Mouse (Mus musculus) lung, postnatal 0 days (tissue): ENCODE measurements at regions not wholly inside any gene's neighbourhood (a gene's known extent, or its start where the extent isn't known, plus 50 kb on each side); places are given as distances from the start of the nearest gene placed in this dataset.

Experiments
- ATAC-seq: fragments of 200-750 bp; cut with Nextera tagmentation; 2 replicates; pipeline ENCODE4 v1.8.0; 2017; ENCODE audit warnings: moderate library complexity
- DNase-seq: peaks from one replicate; pipeline ENCODE4 v3.0.0-alpha.2; 2016; ENCODE audit warnings: low spot score
- H3K27ac ChIP-seq: fragments of 300-500 bp; sonication (generic); 2 replicates; pipeline ENCODE4 v1.5.1; 2014; ENCODE audit warnings: antibody characterized with exemption, mild to moderate bottlenecking, low read length, mixed read lengths
- H3K27me3 ChIP-seq: fragments of 300-500 bp; sonication (generic); replicated peaks from 2 replicates; pipeline ENCODE4 v1.6.1; 2014; ENCODE audit warnings: low read length, mixed read lengths; ENCODE audit not compliant: insufficient read depth
- H3K36me3 ChIP-seq: fragments of 300-500 bp; sonication (generic); 2 replicates; pipeline ENCODE4 v1.6.1; 2014; ENCODE audit warnings: low read length, mixed read lengths; ENCODE audit not compliant: insufficient read depth
- H3K4me1 ChIP-seq: fragments of 300-500 bp; sonication (generic); 2 replicates; pipeline ENCODE4 v1.6.1; 2014; ENCODE audit warnings: antibody characterized with exemption, low read depth, low read length, mixed read lengths; ENCODE audit not compliant: insufficient read depth
- H3K4me2 ChIP-seq: fragments of 300-500 bp; sonication (generic); replicated peaks from 2 replicates; pipeline ENCODE4 v1.6.1; 2014; ENCODE audit warnings: low read depth, mild to moderate bottlenecking, low read length, moderate library complexity, mixed read lengths
- H3K4me3 ChIP-seq: fragments of 300-500 bp; sonication (generic); 2 replicates; pipeline ENCODE4 v1.5.1; 2014; ENCODE audit warnings: low read depth, low read length
- H3K9ac ChIP-seq: fragments of 300-500 bp; sonication (generic); replicated peaks from 2 replicates; pipeline ENCODE4 v1.6.1; 2014; ENCODE audit warnings: low read depth, mild to moderate bottlenecking
- H3K9me3 ChIP-seq: fragments of 300-500 bp; sonication (generic); 2 replicates; pipeline ENCODE4 v1.6.1; 2016; ENCODE audit warnings: low read length, mixed read lengths
- CTCF ChIP-seq: IDR thresholded peaks from 2 replicates; pipeline ENCODE4 v1.5.1; 2016; ENCODE audit warnings: antibody characterized with exemption, mild to moderate bottlenecking
- EP300 ChIP-seq: IDR thresholded peaks from 2 replicates; pipeline ENCODE4 v1.6.1; 2016; ENCODE audit warnings: antibody characterized with exemption, mild to moderate bottlenecking, control low read depth
- WGBS: fragments of 180-500 bp; shearing (Covaris S2); extraction: QIAGEN DNeasy Blood & Tissue Kit; methylation state at CpG from one replicate; pipeline ENCODE4 v1.1.7; 2014; 5-methylcytosine and 5-hydroxymethylcytosine counted together

DNA sequence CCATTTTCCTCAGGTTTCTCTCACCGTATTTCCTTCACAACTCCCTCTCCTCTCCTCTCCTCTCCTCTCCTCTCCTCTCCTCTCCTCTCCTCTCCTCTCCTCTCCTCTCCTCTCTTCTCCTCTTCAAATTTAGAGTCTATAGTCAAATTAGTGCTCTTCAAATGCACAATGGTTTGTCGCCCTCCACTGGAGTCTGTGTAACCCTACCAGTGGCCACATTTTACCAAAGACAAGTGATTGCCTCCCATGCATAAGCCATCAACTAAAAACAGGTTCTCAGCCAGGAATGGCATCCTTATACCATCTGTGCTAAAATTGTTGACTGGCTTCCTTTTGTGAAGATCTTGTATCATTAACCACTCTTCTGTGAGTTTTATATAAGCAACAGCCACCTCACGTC lies 979.5 kb upstream of the Adam24 start:
- no peaks in the 10 kb centered on the region for H3K27me3 ChIP-seq
- H3K4me1 ChIP-seq = no peaks in the 10 kb centered on the region
- H3K36me3 ChIP-seq = no peaks in the 10 kb centered on the region
- H3K9me3 ChIP-seq = no peaks in the 10 kb centered on the region
- ATAC-seq (no peak), DNase-seq (no peak)
- TF ChIP-seq EP300 (no peak), CTCF (peak; percentile 38; the same call in 1 of the 2 replicates)
- no peak overlapping the region for H3K4me3 ChIP-seq
- WGBS = 76% methylated on average over 3 of the region's 3 CpGs
- H3K4me2 ChIP-seq = no peak overlapping the region
- H3K27ac ChIP-seq = no peak overlapping the region
- H3K9ac ChIP-seq = no peak overlapping the region

DNA sequence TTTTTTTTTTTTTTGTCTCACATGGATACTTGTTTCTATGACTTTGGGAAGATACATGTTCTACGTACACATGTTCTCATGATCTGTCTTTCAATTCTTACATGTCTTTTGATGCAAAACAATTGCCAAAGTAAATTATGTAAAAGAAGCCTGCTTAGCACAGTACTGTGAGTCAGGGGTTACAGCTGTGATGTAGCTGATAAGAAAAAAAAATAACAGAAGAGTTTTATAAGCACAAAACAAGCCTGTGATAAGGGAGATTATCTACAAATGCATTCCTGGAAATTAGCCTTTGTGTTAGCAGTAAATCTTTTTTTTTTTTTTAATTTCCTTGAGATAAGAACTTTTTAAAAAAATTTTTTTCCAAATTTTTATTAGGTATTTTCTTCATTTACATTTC lies 969.0 kb upstream of the Adam24 start:
- H3K27me3 ChIP-seq = no peaks in the 10 kb centered on the region
- H3K27ac ChIP-seq = no peak overlapping the region
- H3K4me1 ChIP-seq = no peaks in the 10 kb centered on the region
- H3K9me3 ChIP-seq = no peaks in the 10 kb centered on the region
- H3K9ac ChIP-seq = no peak overlapping the region
- ATAC-seq (no peak), DNase-seq (no peak)
- H3K4me3 ChIP-seq = no peak overlapping the region
- 76% methylated on average over 1 of the region's 1 CpGs for WGBS
- TF ChIP-seq CTCF = no peak
- TF ChIP-seq EP300 = no peak
- H3K4me2 ChIP-seq = no peak overlapping the region
- H3K36me3 ChIP-seq = no peaks in the 10 kb centered on the region

DNA sequence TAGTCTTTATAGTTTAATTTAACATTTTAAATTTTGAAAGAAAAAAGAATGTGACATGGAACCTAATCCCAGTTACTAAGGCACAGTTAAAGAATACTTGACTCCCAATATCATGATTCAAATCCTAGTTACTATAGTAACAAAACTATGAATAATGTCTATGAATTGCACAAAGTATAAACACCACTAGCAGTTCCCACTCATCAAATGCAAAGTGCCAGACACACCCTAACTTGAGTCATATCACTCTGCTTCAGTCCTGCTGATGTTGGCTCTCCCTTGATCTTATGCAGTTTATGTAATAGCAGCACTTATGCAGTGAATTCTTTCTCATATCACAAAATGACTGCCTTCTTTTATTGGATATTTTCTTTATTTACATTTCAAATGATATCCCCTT lies 932.5 kb upstream of the Adam24 start:
- Histone ChIP-seq H3K4me2 (no peak overlapping the region), H3K4me1 (no peaks in the 10 kb centered on the region), H3K27ac (no peak overlapping the region), H3K4me3 (no peak overlapping the region), H3K27me3 (no peaks in the 10 kb centered on the region), H3K9me3 (no peaks in the 10 kb centered on the region), H3K36me3 (no peaks in the 10 kb centered on the region), H3K9ac (no peak overlapping the region)
- no peak for TF ChIP-seq EP300
- TF ChIP-seq CTCF = no peak
- DNase-seq (peak; percentile 9), ATAC-seq (no peak)

DNA sequence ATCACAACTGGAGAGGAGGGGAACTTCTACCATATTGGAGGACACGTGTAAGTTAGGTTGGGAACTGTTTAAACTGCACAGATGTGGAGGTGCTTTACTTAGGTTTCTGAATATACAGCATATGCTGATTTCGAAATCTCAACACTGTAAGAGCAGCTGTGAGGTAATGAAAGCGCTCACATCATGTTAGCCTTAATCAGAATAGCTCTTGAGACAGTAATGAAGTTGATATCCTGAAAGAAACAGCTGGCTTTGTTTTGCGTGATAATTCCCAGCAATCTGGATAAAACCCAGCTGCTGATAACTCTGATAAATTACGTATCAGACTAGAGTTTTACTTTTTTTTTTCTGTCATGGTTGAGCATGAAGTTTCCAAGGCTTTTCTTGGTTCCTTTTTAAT lies 928.7 kb upstream of the Adam24 start:
- Histone ChIP-seq H3K27me3 (no peaks in the 10 kb centered on the region), H3K4me3 (no peak overlapping the region), H3K36me3 (no peaks in the 10 kb centered on the region), H3K9ac (no peak overlapping the region), H3K4me2 (no peak overlapping the region), H3K27ac (no peak overlapping the region), H3K4me1 (no peaks in the 10 kb centered on the region), H3K9me3 (no peaks in the 10 kb centered on the region)
- ATAC-seq (peak; percentile 47), DNase-seq (peak; percentile 54)
- WGBS = 42% methylated on average over 5 of the region's 5 CpGs
- TF ChIP-seq EP300 (0 out of 2 replicates have a peak, but pooled peaks have one; percentile 9), CTCF (no peak)

DNA sequence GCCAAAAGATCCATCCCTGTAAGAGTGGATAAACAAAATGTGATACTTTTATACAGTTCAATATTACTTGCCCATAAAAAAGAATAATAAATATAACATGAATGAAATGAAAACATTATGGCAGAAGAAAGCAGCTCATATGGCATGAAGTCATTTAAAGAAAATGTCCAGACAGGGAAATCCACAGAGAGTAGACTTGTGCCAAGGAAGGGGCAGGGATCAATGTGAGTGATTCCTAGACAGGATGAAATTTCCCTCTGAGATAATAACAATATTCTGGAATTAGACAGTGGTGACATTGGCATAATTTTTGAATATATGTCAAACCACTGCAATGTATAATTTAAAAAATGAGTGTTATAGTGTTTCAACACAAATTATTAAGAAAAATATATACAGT lies 915.0 kb upstream of the Adam24 start:
- no peaks in the 10 kb centered on the region for H3K4me1 ChIP-seq
- no peak overlapping the region for H3K9ac ChIP-seq
- ATAC-seq (no peak), DNase-seq (no peak)
- H3K27ac ChIP-seq = no peak overlapping the region
- H3K27me3 ChIP-seq = no peaks in the 10 kb centered on the region
- H3K4me3 ChIP-seq = no peak overlapping the region
- H3K4me2 ChIP-seq = no peak overlapping the region
- no peaks in the 10 kb centered on the region for H3K36me3 ChIP-seq
- TF ChIP-seq EP300 (no peak), CTCF (no peak)
- H3K9me3 ChIP-seq = no peaks in the 10 kb centered on the region

DNA sequence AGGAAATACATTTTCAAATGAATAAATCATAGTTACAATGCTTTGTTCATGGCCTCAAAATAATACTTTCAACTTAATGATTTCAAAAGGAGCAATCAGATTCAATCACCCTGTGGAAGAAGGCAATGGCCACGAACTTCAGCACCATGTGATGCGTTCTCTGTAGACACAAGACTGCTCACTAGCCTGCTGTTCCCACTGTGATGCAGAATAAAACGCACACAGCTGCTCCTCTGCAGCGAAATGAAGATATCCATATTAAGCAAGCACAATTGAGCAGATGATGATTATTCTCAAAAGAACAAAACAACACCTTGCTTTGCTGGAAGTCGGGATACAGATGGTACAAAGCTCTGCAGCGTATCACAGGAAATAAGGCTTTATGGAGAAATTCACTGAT lies 895.4 kb upstream of the Adam24 start:
- H3K36me3 ChIP-seq = no peaks in the 10 kb centered on the region
- no peaks in the 10 kb centered on the region for H3K4me1 ChIP-seq
- no peak overlapping the region for H3K4me2 ChIP-seq
- TF ChIP-seq EP300 = no peak
- no peak for TF ChIP-seq CTCF
- no peak for ATAC-seq
- H3K27ac ChIP-seq = no peak overlapping the region
- H3K9me3 ChIP-seq = no peaks in the 10 kb centered on the region
- WGBS = 74% methylated on average over 6 of the region's 6 CpGs
- no peak overlapping the region for H3K4me3 ChIP-seq
- H3K9ac ChIP-seq = no peak overlapping the region
- no peak for DNase-seq
- no peaks in the 10 kb centered on the region for H3K27me3 ChIP-seq

DNA sequence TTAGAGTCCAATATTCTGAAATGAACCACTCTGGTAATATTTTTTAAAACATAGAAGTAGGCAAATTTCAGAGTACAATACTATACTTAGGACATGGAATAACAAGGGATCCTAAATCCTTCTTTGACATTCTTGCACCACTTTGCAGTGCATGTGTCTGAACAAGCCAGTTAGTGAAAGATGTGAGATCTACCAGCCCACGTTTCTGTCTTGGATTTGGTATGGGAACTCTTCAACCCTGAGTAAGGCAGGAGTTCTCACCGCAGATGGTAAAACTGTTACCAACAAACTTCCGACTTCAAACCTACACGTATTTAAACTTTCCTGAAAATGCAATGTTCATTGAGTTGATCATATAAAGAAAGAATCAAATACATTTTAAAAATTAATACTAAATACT lies 894.7 kb upstream of the Adam24 start:
- H3K4me1 ChIP-seq = no peaks in the 10 kb centered on the region
- no peak overlapping the region for H3K4me3 ChIP-seq
- no peak overlapping the region for H3K4me2 ChIP-seq
- no peaks in the 10 kb centered on the region for H3K36me3 ChIP-seq
- no peak for DNase-seq
- no peaks in the 10 kb centered on the region for H3K27me3 ChIP-seq
- TF ChIP-seq CTCF = no peak
- TF ChIP-seq EP300 = no peak
- WGBS = 85% methylated on average over 4 of the region's 4 CpGs
- no peak for ATAC-seq
- no peak overlapping the region for H3K27ac ChIP-seq
- no peaks in the 10 kb centered on the region for H3K9me3 ChIP-seq
- H3K9ac ChIP-seq = no peak overlapping the region
